Mouse (Mus musculus) adipose tissue, adult 10 weeks (tissue): ENCODE measurements around the gene Gm3252. TPM values are rescaled to one million over a fixed set of nuclear protein-coding genes. Genes with fewer than 3 reads are reported as not detected.

Source experiments
- polyA plus RNA-seq: library from polyadenylated mRNA; stranded (reverse); fragments of 350-450 nt; fragmentation: Illumina TruSeq; extraction: RNeasy Lipid Tissue Mini Kit (QIAGEN cat#74804); gene quantifications from one replicate; pipeline ENCODE4 v1.2.3, GENCODE M21; 2014; ENCODE audit warnings: low read depth, low replicate concordance

The Gm3252 gene
- polyA plus RNA-seq: 0.26 TPM

GRCm38 (mm10) chr14:4726038-4726880 lies at the start of gene Gm3252:
TSS of gene Gm3252 (plus strand) at chr14:4726775.

GRCm38 (mm10) chr14:4708938-4709337 lies 17.6 kb upstream of the Gm3252 start, which contains the start of gene Gm7876:
TSS of gene Gm7876 (plus strand) at chr14:4709238.

GRCm38 (mm10) chr14:4776037-4776436 lies 49.5 kb downstream of the Gm3252 start, which contains the start of gene Gm9602:
TSS of gene Gm9602 (plus strand) at chr14:4776337.

Other genes with a start within 250 kb of the Gm3252 start
- gene Gm3182, start 245.0 kb upstream of the Gm3252 start, polyA plus RNA-seq: not detected
- gene Gm3047, start 171.4 kb upstream of the Gm3252 start, polyA plus RNA-seq: not detected
- 0.72 TPM for gene Gm8159, start 94.4 kb upstream of the Gm3252 start, polyA plus RNA-seq
- not detected for gene Gm3239, start 62.6 kb upstream of the Gm3252 start, polyA plus RNA-seq
- gene Gm7876, start 17.5 kb upstream of the Gm3252 start, polyA plus RNA-seq: 0.48 TPM
- gene Gm9602, start 49.6 kb downstream of the Gm3252 start, polyA plus RNA-seq: 0.22 TPM
- gene Gm3269, start 111.3 kb downstream of the Gm3252 start, polyA plus RNA-seq: not detected
- not detected for gene Gm3264, start 128.8 kb downstream of the Gm3252 start, polyA plus RNA-seq
- gene Gm3278, start 165.6 kb downstream of the Gm3252 start, polyA plus RNA-seq: not detected